Mouse (Mus musculus): Measurements from ENCODE around the gene Isy1. TPM values are rescaled to one million over a fixed set of nuclear protein-coding genes. Genes with fewer than 3 reads are reported as not detected.

The Isy1 gene
- total RNA-seq (2023), result 79.8 TPM

DNA sequence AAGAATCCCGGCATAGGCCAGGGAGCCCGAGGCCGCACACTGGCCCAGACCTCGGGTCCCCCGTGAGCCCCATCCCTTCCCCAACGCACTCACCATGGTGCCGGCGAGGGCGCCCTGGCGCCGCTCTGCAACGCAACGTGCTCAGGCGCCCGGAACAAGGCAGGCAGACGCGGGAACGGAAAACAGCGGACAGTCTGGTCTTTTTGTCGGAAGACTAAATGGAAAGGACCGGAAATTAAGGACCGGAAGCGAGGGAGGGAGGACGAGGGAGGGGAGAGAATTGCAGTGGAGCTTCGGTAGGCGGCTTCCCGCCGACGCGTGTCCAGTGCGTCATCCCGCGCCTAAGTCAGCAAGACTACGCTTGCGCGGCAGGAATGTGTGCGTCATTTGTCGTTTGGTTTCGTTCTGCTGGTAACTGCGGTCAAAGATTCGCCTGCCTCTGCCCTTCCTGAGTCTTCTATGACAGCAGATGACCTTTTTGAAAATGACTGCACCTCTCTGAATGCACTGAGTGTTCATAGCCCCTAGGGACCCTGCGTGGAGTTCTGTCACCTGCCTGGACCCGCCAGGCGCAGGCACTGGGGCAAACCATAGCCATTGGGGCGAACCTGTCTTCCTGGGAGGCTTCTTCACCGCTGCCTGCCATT lies at the start of gene Isy1:
TSS of gene Isy1 (minus strand) at position 248 of the 647 bp plus-strand sequence.

DNA sequence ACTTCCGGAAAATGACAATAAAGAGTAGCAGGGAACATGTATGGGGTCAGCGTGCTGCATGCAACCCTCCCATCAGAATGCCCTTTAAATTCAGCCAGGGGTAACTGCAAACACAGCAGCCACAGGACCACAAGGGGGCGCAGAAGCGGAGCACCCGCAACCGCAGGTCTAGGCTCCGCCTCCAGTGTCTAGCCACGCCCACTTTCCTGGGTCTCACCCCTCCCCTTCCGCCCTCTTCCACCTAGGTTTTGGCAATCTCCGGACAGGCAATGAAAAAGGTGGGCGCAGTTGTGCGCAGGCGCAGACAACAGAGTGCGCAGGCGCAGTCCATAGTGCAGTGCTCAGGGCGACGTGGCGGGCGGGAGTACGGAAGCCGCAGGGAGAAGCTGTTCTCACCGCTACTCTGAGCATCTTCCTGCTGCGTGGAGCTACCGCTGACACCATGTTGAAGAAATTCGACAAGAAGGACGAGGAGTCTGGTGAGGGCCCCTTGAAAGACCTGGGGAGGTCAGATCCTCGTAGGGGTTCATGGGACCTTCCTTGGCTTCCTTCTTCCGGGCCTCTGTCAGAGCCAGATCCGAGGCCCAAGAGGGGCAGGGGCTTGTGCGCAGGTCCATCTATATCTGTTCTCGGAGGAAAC lies 49.1 kb upstream of the Isy1 start, which contains the start of gene Copg1:
TSS of gene Copg1 (plus strand) at position 221 of the 640 bp plus-strand sequence.

GRCm38 (mm10) chr6:87850900-87851614 lies 12.5 kb upstream of the Isy1 start, which contains the start of gene Cnbp:
Gene Cnbp (minus strand): TSS chr6:87851106.

DNA sequence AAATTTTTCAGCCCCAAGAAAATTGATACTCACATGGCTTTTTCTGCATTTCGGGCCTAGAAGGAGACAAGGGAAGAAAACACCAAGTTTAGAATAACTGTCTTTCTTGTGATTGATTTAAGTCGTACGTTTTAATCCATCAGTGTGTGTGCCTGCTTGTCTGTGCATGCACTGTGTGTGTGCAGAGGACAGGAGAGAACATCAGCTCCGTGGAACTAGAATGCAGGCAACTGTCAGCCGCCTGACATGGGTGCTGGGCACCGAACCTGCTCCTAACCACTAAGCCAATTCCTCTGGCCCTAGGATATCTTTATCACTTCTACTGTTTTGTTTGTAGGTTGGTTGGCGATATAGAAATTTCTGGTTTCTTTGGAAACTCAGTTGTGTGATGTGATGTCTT lies 2.9 kb downstream of the Isy1 start, which contains the start of gene Gm45140:
TSS of gene Gm45140 (minus strand) at position 101 of the 400 bp plus-strand sequence.

DNA sequence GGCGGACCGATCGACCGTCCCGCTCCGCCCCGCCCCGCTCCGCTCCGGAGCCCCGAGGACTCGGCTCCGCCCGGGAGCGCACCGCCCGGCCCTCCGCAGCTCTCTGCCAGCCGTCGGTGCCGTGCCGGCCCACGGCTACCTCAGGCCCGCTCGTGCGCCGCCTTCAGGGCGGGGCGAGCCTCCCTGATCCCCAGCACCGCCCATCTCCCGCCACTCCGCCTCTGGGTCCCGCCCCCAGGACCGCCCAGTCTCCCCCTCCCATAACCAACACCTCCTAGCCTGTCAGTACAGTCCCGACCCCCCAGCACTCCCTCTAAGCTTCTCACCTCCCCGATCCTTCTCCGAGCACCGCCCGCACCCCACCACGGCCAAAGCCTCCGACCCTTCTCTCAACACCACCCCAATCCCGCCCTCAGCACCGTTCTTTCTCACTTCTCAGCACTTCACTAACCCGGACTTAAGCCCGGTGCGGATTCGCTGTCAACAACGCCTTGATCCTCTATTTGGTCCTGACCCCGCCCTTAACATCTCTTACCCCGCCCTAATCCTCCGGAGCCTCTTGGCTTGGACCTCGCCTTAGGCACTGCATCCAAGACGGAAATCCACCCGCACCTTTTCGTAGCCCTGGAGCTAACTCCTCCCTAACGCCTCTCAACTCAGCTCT lies 26.8 kb downstream of the Isy1 start, which contains the start of gene Rab43:
TSS of gene Rab43 (minus strand) at position 490 of the 664 bp plus-strand sequence.

GRCm38 (mm10) chr6:87777842-87778241 lies 60.8 kb downstream of the Isy1 start, which contains the start of gene Gp9:
Gene Gp9 (plus strand): TSS chr6:87778072.

Other genes with a start within 250 kb of the Isy1 start
- not detected for gene Prokr1, start 248.1 kb downstream of the Isy1 start, total RNA-seq (2023)
- 2.6 TPM for gene Aplf, start 166.6 kb downstream of the Isy1 start, total RNA-seq (2023)
- gene Efcc1, start 107.9 kb downstream of the Isy1 start, total RNA-seq (2023), result not detected
- not detected for gene Gp9, start 60.7 kb downstream of the Isy1 start, total RNA-seq (2023)
- gene Rab43, start 26.6 kb downstream of the Isy1 start, total RNA-seq (2023), result 28.1 TPM
- 6.3 TPM for gene Gm45140, start 3.0 kb downstream of the Isy1 start, total RNA-seq (2023)
- gene Cnbp, start 12.3 kb upstream of the Isy1 start, total RNA-seq (2023), result 566 TPM
- gene Copg1, start 49.0 kb upstream of the Isy1 start, total RNA-seq (2023), result 173 TPM
- 41.5 TPM for gene Hmces, start 75.1 kb upstream of the Isy1 start, total RNA-seq (2023)
- 0.64 TPM for gene H1fx, start 142.8 kb upstream of the Isy1 start, total RNA-seq (2023)
- gene Rab7, start 206.5 kb upstream of the Isy1 start, total RNA-seq (2023), result 151 TPM
- gene Rpn1, start 245.7 kb upstream of the Isy1 start, total RNA-seq (2023), result 91.0 TPM

Measured in CD4-positive naive resting alpha-beta T cell, adult 76 days (primary cell).